Mouse (Mus musculus): ENCODE results near the gene Dapk3.
A peak's percentile ranks its signal among the peaks of the same experiment; 100 is the strongest.
"Not testable (repeated sequence)": the region's sequence is repeated elsewhere in the genome, so short reads cannot be mapped to it uniquely, and the experiment has no call there.

Dapk3 gene

DNA sequence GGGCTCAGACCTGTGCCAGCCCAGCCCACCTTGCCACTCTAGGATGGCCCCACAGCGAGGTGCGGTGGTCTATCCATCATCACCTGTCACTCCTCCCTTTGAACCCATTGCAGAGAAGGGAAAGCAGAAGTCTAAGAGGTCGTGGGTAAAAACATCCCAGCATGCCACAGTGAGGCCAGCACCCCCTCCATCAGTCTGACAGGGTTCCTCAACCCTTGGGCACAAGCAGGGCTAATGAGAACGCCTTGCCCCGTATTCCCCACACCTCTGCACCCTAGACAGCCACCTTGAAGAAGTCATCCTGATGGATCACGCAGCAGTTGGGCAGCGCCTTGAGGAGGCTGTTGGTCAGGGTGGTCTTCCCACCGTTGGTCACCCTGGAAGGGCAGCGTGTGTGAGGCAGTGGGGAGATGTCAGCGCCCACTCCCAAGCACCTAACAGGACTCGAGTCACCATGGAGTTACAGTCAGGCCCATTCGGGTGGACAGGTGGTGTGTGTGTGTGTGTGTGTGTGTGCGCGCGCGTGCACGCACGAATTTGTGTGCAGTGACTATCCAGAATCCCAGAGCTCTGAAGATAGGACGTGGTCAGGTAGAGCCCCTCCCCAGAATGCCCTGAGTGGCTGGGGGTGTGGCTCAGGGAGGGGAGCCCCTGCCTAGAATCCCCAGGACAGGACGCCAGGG, 17.9 kb downstream of the Dapk3 start:
- no peak for DNase-seq (ENCODE audit: low read depth, low spot score)

DNA sequence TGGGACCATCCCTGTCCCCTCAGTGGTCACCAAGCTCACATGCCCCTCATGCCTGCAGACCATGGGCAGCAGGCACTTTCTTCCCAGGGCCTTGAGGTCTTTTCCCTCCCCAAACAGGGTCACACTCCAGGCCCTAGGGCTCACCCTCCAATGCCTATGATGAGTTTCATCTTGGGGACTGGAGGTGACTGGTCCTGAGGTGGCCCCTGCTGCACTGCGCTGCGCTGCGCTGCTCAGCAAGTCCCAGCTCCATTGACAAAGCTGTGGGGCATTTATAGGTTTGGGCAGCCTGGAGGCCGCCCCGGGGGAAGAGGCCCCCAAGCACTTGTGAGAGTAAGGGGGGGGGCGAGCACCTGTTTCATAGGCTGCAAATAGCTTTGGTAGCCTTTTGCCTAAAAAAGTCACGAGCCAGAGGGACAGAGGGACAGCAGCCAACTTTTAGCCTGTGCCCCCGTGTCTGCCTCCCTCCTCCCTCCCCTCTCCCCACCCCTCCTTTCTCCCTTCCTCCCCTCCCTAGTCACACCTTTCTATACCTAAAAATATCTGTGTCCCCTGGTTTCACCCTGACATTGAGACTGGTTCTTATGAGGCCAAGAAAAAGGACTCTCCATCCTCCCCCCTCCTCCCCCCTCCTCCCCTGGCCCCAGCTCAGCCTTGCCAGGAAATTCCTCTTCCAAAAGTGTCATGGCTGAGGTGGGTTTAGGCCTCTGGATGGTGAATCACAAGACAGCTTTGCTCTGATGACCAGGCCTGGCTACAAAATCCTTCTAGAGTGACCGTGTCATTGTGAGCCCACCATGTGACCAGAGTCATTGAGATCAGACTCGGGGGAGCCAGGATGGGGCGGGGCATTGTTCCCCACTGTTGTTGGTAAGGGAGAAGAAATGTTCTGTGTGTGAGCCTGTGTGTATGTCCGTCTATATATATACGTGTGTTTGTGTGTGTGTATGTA, 19.3 kb downstream of the Dapk3 start, which contains the start of gene Nmrk2:
Gene Nmrk2, minus strand, starts transcription at position 245 of the 952 bp plus-strand sequence.
- DNase-seq (ENCODE audit: low read depth, low spot score), result no peak

DNA sequence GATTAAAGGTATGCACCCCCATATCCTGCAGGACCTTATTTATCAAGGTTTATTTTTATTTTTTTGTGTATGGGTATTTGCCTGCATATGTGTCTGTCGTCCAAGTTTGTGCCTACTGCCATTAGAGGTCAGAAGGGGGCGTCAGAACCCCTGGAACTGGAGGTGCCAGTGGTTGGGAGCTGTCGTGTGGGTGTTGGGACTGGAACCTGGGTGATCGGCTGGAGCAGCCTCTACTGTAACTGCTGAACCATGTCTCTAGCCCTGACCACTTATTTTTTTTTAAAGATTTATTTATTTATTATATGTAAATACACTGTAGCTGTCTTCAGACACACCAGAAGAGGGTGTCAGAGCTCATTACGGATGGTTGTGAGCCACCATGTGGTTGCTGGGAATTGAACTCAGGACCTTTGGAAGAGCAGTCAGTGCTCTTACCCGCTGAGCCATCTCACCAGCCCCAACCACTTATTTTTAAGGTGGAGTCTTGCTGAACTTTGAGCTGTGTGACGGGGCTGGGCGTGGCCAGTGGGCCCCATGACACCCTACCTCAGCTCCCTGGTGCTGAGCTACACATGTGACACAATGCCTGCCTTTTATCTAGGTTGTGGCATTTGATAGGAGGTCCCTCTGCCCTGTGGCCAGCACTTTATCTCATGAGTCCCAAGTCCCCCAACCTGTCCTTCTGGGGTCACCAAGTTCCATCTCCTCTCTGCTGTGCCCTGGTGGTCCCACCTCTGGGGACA, 20.3 kb downstream of the Dapk3 start:
- no peak for DNase-seq (ENCODE audit: low read depth, low spot score)

DNA sequence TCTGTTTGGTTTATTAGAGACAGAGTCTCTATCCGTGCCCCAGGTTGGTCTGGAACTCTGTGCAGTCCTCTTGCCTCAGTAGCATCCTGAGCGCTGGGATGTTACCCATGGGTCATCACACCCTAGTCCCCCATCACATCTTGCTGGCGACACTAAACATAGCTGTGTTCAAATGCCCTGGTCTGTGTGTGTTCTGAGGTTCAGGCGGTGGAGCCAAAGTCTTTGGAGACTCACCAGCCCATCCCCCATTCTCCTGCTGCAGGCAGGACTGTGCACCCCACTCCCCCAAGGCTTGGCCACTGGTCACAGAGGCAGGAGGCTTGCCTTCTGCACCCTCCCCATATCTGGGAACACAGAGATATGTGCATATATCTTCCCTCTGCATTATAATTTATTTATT, 21.3 kb downstream of the Dapk3 start:
- DNase-seq (ENCODE audit: low read depth, low spot score), result no peak

DNA sequence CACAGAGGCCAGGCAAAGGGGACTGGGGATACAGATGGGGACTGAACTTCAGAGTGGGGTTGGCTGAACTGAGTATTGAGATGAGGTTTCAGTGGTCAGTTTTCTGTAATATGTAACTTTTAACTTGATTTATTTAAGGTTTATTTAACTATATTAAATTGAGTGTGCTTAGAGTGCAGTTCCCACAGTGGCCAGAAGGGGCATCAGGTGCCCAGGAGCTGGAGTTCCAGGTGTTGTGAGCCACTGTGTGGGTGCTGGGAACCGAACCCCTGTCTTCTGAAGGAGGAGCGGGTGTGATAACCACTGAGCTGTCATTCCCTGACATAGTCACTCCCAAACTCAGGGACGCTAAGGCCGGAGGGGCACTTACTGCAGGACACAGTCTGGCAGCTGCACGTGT, 27.3 kb downstream of the Dapk3 start:
- no peak for DNase-seq (ENCODE audit: low read depth, low spot score)

DNA sequence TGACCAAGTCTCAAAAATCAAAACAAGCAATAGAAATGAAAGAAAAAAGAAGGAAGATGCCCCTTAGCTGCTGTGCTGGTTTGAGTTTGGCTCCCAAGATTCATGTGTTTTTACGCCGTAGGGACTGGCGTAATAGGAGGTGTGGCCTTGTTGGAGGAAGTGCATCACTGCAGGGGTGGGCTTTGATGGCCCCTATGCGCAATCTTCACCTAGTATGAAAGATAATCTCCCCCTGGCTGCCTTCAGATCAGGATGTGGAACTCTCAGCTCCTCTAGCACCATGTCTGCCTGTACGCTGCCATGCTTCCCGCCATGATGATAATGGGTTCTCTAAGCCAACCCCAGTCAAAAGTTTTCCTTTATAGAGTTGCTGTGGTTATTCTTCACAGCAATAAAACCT, 33.5 kb downstream of the Dapk3 start:
- DNase-seq (ENCODE audit: low read depth, low spot score), result no peak

DNA sequence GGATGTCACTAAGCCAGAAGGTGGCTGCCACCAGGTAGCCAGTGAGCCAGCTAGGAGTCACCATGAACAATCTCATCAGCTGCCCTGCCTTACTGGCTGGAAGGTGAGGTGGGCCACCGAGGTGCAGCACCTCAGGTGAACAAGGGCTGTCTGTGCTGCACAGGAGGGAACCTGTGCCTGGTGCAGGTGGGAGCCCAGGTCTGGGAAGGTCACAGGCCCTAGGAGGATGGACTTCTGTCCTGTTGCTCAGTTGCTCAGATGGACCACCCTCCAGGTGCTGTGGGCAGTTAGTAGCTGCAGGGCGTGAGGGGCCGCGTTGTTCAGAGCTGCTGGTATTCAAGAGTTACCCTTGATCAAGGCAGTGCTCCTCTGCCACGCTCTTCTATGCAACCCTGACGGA, 34.0 kb downstream of the Dapk3 start:
- no peak for DNase-seq (ENCODE audit: low read depth, low spot score)

DNA sequence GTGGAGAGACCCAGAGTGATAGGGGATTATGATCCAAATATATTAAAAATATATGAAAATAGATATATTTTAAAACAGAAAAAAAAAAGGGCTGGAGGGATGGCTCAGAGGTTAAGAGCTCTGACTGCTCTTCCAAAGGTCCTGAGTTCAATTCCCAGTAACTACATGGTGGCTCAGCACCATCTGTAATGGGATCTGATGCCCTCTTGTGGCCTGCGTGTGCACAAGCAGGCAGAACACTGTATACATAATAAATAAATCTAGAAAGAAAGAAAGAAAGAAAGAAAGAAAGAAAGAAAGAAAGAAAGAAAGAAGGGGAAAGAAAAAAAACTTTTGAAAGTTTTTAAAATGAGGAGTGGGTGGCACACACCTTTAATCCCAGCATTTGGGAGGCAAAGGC, 34.5 kb downstream of the Dapk3 start:
- not testable (repeated sequence) for DNase-seq (ENCODE audit: low read depth, low spot score)

DNA sequence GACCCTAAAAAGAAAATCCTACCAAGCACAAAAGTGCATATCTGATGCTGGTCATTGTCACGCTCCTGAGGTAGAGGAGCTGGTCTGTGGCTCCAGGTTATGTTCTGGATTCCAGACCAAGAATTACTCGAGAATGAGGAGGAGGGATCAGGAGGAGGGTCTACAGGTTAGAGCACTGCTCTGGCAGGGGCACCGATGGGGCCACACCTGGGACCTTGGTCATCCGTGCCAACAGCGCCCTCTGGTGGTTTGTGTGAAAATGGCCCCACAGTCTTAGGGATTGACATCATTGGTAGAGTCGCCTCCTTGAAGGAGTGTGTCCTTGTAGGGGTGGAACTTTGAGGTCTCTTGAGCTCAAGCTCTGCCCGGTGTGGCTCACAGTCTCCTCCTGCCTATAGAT, 35.2 kb downstream of the Dapk3 start:
- no peak for DNase-seq (ENCODE audit: low read depth, low spot score)

DNA sequence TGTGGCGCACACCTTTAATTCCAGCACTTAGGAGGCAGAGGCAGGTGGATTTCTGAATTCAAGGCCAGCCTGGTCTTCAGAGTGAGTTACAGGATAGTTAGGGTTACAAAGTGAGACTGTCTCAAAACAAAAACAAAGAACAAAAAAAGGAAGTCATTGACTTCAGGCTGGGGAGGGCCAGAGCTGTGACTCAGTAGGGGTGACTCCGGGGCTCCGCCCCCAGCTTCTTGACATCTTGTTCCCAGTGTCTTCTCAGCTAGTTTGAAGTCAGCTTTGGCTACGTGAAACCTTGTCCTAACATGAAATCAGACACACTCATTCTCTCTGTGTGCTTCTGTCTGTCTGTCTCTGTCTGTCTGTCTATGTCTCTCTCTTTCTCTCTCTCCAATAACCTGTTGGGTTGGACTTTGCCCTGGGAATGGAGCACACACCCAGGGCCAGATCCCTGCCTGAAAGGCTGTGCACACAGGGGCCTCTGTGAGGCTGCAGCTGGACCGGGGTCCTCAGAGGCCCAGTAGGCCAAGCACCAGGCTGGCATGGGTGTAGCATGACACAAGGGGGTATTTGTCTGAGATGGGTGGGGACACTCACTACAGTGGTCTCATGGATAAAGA, 38.7 kb downstream of the Dapk3 start:
- DNase-seq (ENCODE audit: low read depth, low spot score), result no peak

DNA sequence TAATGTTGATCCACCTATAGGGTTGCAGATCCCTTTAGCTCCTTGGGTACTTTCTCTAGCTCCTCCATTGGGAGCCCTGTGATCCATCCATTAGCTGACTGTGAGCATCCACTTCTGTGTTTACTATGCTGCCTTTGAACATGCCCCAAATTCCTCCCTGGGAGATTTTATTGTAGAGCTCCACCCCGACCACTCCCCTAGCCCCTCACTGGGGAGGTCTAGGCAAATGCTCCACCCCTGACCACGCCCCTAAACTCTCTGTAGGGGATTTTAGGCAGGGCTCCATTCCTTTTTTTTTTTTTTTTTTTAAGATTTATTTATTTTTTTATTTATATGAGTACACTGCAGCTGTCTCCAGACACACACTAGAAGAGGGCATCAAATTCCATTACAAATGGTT, 40.9 kb downstream of the Dapk3 start:
- DNase-seq (ENCODE audit: low read depth, low spot score), result not testable (repeated sequence)

DNA sequence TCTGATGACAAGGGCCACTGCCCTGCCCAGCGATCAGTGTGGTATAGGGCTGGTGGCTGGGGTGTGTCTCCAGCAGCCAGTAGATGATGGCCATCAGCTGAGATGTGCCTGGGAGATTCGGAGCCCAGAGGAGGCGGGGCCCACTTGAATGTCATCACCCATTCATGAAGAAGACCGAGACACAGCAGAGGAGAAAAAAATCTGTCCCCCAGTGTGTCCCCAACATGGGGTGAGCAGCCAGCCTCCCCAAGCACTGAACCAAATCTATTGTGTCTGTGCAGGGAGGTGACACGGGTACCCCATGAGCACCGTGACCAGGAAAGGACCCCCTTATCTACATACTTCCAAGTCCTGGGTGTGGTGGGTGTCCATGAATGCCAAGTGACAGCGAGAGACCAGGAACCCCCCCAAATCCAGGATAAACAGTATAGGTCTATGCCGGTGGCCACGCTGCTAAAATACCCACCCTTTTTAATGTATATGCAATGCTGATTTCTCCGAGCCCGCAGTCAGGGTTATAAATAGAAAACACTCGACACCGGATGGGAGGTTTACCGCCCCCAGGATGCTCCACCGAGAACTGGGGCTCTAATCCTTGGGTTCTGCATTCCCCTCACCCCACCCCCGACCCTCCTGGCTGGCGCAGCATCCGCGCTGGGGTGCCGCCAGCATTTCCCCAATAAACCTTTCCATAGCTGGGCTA, 47.1 kb downstream of the Dapk3 start:
- no peak for DNase-seq (ENCODE audit: low read depth, low spot score)

DNA sequence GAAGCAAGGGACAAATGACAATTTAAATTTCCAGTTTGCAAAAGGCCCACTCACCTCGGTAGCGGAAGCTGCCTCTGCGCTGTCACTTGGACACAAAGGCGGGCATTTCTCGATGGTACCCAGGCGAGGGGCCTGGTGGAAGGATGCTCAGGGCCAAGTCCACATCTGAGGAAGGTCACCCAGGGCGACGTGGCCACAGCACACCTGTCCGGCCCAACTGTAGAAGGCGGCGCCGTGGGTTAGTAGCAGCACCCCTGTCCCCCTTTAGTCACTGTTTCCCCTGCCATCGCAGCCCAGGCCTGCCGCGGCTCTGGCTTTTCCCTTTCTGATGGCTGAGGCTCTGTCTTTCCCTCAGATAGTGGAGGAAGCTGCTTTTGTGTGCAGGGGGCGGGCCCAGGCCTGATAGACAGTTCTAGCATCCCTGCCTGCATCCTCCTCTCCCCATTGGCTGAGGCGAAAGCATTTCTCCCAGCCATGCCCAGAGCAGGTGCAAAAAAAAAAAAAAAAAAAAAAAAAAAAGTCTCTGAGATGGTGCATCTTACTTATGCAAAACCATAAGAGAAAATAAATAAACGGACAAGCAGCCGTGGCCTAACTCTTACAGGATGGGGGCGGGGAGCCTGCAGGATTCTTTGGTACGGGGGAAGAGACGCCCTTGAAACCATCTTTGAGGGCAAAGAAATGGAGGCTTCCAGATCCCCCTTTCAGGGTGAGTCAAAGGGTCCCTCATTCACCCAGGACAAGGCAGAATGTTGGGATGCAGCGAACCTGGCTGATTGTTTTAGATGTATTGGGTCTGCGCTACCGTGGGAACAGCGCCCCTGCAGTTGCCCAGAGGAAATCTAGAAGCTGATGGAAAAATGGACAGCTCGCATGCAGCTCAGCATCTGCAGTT, 47.9 kb downstream of the Dapk3 start, which contains the start of gene Atcay:
Gene Atcay, minus strand, starts transcription at position 396 of the 895 bp plus-strand sequence.
- DNase-seq (ENCODE audit: low read depth, low spot score), result peak; percentile 84

DNA sequence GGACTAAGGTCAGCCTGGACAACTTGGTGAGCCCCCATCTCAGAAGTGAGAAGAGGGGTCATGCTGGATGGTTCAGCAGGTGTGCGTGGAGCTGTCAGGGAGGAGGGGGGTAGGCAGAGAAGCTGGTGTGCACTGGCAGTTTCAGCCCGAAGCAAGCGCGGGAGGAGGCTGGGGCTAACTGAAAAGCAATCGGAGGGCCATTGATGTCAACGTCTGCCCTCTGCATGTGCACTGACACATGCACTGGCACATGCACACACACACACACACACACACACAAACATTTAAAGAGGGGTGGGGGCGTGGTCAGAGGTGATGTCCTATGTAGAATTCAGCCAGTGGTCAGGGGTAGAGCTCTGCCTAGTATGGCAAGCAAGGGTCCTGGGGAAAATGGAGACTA, 48.6 kb downstream of the Dapk3 start:
- no peak for DNase-seq (ENCODE audit: low read depth, low spot score)

DNA sequence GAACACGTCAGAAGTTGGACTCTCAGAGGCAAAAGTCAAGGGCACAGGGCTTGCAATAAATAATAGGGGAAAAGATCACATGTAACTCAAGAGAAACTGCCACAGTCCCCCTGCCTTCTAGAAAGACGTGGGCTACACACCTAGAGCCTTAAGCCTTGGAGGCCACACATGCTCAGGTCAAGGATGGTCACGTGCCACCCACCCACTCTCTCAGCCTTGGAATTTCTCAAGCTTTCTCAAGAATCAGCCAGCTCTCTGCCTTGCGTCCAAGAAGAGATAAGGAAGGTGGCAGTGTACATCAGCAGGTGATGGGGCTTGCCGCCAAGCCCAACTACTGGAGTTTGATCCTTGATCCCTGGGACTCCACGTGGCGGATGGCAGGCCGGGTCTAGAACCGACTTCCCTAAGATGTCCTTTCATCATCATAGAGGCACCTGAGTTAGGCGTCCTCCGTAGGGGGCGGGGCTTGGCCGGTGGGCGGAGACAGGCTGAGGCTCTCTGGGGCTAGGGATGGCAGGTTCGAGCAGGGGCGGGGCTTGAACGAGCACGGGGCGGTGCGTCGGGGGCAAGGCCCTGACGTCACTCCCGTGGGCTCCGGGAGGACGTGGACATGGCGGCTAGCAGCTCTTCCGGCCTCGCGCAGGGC, 49.9 kb downstream of the Dapk3 start, which contains the start of gene Zfr2:
Gene Zfr2, plus strand, starts transcription at position 576 of the 646 bp plus-strand sequence.
- DNase-seq (ENCODE audit: low read depth, low spot score), result peak; percentile 63

DNA sequence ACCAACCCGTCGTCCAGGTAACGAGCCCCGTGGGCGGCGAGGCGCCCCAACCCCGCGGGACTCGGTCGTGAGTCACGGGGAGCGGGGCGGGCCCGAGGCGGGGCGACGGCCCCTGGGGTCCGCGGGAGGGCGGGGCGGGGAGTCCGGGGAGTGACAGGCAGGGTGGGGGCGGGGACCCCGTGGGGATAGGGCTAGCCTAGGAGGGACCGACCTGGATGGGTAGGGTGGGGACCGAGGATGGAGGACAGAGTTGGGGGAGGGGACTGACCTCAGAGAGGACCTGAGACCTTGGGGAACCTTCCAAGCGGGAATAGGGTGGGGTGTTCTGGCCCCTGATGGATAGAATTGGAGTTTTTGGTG, 50.4 kb downstream of the Dapk3 start:
- no peak for DNase-seq (ENCODE audit: low read depth, low spot score)

DNA sequence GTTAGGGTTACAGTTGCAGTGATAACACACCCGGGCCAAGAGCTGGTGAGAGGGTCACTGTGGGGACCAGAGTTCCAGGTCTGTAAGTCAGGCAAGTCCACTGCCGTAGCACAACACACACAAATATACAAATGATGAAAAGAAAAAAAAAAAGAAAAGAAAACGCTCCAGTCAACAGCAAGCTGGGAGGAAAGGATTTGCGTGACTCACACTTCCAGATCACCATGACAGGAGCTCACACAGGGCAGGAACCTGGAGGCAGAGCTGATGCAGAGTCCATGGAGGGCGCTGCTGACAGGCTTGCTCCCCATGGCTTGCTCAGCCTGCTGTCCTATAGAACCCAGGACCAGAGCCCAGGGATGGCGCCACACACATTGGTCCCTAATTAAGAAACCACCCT, 51.4 kb downstream of the Dapk3 start:
- DNase-seq (ENCODE audit: low read depth, low spot score), result no peak

DNA sequence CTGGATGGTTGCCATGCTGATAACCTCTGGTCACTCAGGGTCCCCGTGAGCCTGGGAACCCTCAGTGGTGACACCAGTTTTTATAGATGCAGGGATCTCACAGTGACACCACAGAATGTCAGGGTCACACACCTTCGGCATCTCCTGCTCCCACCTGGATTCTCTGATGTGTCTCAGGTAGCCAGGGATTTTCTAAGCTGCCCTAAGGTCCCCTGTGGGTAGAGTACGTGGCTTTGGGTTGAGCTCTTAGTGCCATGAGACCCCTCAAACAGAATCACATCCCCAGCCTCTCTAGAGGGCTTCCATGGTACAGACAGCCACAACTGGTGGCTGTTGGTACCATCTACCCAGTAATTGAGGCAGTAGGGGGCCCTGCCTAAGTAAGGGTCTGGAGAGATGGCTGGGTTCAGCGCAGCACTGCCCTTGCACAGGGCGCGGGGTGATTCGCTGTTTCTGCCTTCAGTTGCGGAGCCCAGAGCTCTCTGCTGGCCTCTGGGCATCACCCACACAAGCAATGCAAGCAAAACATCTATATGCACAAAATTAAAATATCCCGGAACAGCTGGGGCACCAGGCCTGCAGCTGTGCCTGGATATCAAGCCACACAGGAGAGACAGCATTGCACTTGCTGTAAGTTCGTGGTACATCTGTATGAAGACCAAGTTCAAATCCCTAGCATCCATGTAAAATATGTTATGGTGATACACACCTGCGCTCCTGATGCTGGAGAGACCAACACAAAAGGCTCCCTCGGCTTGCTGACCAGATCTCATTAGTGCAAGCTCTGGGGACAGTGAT, 53.9 kb downstream of the Dapk3 start:
- no peak for DNase-seq (ENCODE audit: low read depth, low spot score)

DNA sequence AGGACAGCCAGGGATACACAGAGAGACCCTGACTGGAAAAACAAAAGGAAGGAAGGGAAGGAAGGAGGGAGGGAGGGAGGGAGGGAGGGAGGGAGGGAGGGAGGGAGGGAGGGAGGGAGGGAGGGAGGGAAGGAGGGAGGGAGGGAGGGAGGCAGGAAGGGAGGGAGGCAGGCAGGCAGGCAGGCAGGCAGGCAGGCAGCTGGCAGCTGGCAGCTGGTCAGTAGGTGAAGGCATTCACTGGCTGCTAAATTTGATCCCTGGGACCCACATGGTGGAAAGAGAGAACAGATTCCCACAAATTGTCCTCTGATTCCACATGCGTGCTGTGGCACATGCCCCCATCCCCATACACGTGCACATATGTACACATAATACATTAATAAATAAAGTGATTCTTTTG, 55.8 kb downstream of the Dapk3 start:
- no peak for DNase-seq (ENCODE audit: low read depth, low spot score)

All from brain, embryonic 18.5 days (tissue).